Mouse (Mus musculus) c-Kit-positive CD71-positive TER-119-positive erythroid progenitor cells, embryonic 14.5 days (primary cell): ENCODE data around the gene Slc25a53.
"Not testable (repeated sequence)": the region's sequence is repeated elsewhere in the genome, so short reads cannot be mapped to it uniquely, and the experiment has no call there.

Experiments
- DNase-seq: peaks from one replicate; pipeline ENCODE4 v3.0.0-alpha.2; 2013; ENCODE audit warnings: low spot score

Gene Slc25a53

DNA sequence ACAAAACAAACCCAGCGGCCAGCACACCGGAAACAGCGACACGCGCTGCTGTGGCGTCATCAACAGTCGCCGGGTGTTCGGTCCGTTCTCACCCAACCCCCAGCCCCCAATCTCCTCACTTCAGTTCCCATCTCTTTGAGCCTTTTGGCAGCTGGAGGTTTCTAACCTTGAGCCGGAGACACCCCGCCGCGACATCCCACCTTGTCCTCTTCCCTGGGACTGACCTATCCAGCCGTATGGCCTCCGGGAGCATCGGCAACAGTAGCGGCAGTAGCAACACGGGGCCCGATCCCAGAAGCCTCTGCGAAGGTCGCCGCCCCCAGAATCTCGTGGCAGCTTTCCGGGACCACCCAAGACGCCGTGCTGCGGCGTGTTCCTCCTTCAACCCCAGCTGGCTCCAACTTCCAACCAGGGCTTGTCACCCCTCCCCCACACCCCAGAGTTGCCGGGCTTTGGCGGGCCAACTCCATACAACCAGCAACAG, at the start of gene Slc25a53:
TSS of gene Slc25a53 (minus strand) at position 303 of the 484 bp plus-strand sequence.
- DNase-seq: peak; percentile 68

DNA sequence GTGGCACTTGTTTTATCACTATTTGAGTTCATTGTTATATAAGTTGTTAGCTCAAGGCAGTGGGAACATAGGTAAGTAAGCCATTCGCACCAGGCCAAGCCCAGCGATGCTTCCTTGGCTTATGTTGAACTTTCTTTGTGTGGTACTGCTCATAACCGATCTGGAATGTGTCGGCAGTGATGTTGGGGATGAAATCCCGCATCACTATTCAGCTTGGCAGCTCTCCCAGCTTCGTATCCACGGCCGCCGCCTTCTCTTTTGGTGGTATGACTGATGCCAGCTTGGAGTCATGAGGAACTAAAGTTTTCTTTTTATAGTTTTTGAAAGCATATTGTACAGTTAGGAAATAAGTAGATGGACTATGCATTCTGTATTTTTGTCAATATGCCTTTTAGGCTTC, 25.1 kb upstream of the Slc25a53 start:
- DNase-seq: no peak

DNA sequence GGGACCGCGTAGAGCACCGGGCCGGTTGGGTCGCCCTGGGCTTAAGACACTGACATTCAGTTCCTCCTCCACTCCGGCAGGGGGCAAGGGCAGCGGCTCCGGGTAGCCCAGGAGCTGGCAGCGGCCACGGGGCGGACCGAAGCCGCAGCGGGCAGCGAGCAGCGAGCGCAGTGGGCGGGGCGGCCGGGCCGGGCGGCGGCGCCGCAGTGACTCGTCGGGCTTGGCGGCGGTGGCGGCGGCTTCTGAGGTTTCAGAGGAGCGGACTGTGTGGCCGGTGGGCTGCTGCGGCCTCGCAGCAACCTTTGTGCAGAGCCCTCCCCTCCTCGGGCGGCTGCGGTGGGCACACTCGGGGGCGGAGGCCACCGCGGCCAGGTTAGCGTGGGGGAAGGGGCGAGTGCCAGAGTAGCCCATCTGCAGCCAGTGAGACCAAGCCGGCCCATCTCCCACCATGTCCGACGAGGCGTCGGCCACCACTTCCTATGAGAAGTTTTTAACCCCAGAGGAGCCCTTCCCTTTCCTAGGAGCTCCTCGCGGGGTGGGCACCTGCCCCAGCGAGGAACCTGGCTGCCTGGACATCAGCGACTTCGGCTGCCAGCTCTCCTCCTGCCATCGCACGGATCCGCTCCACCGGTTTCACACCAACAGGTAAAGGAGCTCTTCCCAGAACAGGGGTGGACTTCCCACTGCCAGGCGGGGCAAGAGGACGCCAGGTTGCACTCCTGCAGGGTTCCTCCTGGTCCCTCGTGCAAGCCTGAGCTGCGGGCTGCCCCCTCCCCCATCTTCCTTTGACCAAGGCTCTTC, 11.5 kb upstream of the Slc25a53 start, which contains the start of gene Fam199x:
TSS of gene Fam199x (plus strand) at position 170 of the 801 bp plus-strand sequence.
- peak; percentile 50 for DNase-seq

DNA sequence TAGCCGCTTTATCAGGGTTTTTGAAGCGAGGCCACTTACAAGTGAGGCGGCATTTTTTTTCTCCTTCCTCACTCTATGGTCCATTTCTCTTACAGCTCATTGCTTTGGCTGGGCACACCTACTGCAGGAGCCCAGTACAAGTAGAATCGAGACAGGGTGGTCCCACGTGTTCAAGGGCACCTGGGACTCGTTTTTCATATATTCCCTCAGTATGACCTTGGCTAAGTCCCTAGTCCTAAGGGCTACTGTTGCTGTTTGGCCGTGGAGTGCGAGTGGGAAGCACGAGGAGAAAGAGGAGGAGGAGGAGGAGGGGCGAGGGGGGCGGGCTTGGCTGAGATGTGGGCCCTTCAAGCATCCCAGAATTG, 10.9 kb upstream of the Slc25a53 start:
- DNase-seq: no peak

DNA sequence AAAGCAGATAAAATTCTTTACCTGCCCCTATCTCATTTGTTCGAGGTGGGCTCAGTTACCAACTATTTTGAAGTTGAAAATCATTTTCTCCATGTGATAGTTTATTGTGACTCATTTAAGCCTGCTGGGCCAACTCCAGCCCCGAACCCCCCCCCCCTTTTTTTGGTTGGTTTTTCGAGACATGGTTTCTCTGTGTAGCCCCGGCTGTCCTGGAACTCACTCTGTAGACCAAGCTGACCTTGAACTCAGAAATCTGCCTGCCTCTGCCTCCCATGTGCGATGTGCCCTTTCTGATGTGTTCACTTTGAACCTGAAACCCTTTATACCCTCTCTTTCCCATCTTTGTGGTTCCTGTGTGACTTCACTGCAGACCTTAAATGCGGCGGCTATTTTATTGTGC, 400 bp upstream of the Slc25a53 start:
- no peak for DNase-seq

DNA sequence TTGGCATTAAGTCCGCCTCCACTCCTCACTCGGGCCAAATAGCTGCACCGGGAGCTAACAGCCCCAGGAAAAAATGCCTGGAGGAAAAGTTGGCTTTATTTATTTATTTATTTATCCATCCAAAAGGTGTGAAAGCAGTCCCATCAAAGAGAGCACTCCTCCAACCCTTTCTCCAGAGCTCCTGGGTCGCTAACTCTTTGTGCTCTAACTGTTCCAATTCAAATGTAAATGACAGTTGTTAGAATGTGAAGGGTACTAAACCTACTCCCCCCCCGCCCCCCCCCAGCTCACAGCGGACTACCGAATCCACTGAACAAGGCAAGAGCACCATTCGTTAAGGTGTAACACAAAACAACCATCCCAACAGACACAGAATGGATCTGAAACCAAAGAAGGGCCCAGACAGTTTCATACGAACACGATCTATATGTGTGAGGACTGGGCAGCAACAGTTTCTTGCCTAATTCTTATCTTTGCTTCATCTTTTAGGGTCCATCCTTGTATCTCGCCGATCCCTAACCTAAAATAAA, 567 bp downstream of the Slc25a53 start:
- DNase-seq: no peak

DNA sequence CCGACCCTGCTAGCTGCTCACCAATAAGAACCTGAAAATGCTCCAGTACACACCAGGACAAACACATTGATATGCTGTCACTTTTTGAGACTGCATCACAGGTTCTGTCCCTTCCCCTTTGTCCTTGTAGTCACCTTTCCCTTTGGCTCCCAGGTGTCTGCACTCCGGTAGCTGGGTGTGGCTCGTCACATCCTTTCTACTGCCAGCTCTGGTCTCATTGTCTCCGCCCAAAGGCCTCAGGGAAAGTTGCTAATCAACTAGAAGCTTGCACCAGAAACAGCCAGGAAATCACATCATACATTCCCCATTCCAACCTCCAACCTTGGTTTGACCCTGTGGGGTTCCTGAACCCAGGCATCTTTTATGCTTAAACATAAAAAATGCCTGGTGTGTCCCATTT, 3.8 kb downstream of the Slc25a53 start:
- DNase-seq: no peak

DNA sequence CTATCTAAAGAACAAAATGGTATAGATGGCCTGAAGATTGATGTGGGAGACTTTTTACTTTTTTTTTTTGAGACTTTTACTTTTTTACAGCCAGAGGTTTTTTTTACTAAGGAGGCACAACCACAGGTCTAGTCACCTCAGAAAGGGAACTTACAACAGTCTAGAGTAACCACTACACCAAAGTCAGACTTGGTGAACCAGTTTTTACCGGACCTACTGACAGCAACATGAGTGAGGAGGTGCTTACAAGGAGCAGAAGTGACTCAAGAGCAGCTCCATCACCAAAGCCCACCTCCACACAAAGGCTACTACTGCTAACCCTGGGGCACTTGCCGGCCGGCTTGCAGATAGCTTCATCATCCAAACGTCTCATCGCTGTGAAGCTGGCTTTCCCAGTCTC, 6.4 kb downstream of the Slc25a53 start:
- DNase-seq: no peak

DNA sequence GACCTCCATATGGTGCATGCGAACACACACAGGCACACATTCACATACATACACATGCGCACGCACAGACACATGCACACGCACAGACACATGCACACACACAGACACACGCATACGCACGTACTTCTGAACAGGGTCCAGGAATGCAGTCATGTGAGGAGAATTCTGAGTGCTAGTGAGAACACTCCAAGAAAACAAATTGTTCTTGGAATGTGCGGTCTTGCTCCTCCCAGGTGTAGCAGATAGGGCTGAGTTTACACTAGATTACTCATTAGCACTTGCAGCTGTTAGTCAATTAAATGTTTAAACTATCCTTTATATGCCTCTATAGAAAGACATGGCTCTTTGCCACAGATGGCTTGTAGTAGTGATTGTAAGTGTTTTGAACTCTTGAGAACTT, 7.2 kb downstream of the Slc25a53 start:
- DNase-seq: no peak

DNA sequence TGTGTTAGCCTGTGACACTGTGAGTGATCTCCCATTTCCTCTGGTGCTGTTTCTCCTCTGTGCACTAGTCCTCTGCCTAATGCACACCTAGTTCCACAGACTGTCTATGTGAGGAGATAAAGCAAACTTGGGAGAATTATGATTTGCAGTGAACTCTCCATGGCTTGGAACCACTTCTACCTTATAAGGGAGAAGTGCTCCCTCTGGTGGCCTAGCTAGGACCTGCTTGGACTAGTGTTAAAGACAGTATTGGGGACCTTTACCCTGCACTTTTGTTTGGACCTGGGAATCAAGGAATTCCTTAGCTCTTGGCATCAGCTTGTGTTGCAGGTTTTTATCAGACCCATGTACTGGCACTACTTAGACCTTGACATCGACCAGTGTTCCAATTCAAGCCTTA, 18.8 kb downstream of the Slc25a53 start:
- DNase-seq: peak; percentile 52

DNA sequence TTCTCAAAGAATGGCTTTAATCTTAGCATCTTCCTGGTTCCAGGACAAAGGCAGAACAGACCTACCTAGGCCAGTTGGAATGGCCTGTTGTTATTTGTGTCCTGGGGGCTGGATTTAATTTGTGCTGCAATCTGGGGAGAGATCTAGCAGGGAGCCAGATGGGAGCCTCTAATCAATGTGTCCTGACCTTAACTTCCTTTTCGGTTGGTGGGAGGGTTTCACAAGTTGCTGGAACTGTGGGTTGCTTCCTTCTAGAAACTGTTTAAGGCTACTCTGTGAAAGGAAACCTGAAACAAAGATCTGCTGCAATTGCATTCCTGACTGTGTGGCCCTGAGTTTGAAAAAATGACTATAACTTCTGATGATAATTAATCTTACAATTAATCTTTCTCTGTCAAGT, 20.4 kb downstream of the Slc25a53 start:
- DNase-seq: no peak

DNA sequence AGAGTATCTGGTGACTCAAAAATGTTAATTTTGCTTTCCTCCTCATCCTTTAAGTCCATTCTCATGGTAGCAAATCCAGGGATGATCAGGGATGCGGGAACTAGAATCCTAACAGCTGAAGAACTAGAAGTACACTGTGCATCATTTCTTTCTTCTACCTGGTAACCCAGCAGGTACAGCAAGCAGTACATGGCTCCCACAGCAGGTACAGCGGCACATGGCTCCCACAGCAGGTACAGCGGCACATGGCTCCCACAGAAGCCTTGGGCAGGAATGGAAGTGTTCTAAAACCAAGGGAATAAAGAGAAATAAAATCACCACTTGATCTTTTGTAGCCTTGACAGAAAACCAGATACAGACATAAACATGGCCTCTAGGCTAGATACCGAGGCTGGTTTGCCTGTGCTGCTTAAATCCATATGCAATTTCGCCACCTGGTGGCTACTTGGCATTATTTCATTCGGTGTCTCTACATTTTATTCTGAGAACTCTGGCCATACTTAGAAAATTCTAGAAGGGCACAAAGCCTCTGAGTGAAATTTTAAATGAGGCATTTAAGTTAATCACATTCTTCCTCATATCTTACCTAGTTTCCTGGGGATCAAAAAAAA, 22.9 kb downstream of the Slc25a53 start:
- DNase-seq: peak; percentile 32

DNA sequence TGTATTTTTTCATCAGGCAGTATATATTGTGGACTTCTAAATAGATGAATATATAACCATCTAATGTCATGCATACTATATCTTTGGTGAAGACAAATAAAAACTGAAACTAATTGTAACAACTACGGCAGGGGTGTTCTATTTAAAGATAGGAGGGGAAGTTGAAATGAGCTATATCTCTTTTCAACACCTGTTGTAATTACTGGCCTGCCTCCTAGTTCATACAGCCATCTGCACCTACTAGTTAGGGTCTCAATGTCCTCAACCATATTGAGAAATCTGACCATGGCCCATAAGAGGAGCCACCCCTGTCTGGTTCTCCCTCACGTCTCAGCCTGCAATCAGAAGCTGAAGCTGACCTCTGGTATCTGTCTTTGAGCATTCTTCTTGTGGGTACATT, 41.8 kb downstream of the Slc25a53 start:
- DNase-seq: no peak

DNA sequence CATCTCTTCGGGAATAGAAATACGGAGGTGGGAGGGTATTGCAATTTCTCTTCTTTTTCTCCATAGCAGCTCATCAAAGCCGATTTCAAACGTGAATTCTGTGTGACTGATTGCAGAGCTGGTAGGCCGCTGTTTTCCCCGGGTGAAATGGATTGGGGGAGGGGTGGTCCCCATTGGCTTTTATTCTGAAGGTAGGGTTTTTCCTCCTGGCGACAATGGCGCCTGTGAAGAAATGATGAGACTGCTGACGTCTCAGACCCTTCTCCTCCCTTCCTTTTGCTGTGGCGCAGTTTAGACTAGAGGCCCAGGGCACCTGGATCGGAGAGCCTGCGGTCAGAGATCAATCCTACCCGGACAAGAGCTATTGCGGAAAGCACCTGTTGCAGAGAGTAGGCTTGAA, 44.5 kb downstream of the Slc25a53 start:
- DNase-seq: no peak

DNA sequence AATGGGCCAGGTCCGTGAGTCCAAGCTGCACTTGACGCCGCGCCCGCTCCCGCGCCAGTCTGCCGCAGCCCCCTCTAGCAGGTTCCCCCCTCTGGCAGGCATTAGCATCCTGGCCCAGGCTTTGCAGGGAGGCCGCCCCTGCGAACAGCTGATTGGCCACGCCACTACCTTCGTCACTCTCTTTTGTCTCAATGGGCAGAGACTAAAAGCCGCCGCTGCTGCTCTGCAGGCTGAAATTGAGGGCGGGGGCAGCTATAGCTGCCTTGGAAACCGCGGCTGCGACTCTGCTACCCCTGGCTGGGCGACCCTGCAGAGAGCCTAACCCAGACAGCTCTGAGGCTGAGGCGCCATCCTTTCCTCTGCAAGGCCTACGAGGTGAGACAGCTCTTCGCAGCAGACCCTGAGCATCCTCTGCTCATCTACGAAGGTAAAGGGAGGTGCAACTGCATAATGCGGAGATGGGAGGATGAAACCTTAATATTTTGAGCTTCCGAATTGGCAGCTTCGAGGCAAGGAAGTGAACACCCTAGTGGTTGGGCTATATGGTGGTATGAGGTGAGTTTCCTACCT, 45.0 kb downstream of the Slc25a53 start, which contains the start of gene Zcchc18:
TSS of gene Zcchc18 (plus strand) at position 178 of the 570 bp plus-strand sequence.
- no peak for DNase-seq

DNA sequence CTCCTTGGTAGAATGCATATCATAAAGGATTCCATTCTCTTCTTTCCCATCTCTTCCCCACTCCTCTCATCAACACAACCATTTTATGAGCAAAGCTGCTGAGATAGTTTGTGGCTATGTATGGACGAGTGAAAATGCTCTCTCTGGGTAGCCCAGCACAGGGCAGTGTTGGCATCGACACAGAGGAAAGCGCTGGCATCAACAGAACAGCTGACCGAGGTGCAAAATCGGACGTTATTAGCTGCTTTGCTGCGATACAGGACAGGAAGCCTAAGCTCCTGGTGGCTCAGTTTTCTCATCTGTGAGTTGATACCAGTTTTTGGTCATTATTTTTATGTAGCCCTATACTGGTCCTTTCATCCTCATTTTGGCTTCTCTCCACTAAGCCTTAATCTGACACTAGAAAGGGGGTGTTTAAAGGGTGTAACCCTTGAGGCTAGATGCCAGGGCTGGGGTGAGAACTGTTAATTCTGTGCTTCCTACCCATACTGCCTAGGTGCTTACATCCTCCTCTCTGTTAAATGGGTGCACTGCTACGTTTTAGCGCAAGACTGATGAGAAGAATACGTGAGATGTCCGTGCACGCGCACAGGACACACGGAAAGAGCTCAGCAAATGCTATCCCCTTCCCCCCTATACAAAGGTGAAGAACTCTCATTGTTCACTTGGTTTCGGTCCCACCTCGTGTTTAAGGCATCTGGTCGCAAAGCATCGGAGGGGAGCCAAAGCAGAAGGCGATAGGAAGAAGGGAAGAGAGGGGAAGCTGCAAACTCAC, 45.7 kb downstream of the Slc25a53 start:
- no peak for DNase-seq

DNA sequence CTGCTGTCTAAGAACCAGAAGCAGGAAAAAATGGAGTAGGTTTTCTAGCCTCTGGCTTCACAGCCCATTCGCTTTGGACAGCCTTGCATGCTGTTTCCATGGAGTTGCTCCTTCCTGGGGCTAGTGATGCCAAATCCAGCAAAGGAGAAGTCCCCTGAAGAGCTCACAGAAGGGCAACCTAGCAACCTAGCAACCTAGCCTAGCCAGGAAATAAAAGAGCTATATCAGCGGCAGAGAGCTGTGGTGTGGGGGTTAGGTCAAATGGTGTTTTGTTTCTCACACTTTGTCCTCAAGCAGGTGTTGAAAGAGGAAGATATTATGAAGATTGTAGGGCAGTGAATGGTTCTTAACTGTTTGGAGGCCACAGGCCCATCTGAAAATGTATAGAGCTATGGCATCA, 46.8 kb downstream of the Slc25a53 start:
- no peak for DNase-seq

DNA sequence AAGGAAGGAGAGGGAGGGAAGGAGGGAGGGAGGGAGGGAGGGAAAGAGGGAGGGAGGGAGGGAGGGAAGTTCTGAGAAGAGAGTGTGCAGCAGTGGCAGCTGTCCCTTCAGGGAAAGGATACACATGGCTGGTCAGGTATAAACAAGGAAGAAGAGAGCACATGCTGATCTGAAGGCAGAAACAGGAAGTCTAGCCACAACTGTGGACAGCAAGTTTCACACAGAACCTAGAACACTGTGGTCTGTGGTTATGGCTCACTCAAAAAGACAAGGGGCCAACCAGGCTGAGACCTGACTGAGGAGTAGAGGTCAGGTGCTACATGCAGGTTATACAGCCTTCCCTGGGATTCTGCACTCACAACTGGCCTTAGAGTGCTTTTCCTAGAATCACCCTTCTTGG, 52.1 kb downstream of the Slc25a53 start:
- DNase-seq: no peak

DNA sequence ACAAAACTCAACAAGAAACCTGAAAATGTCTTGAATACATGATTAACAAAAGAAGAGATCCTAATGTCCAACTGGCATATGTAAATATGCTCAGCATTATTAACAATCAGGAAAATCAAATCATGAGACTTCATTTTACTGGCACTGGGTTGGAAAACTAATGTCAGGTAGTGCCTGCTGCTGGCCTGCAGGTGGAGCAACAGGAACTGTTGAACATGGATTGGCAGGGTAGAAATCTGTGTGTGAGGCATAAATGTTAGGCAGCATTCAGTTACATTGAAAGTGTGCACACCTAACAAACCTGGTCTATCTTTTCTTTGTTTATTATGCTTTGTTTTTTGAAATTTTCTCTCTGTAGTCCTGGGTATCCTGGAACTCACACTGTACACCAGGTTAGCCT, 59.5 kb downstream of the Slc25a53 start:
- DNase-seq: no peak

DNA sequence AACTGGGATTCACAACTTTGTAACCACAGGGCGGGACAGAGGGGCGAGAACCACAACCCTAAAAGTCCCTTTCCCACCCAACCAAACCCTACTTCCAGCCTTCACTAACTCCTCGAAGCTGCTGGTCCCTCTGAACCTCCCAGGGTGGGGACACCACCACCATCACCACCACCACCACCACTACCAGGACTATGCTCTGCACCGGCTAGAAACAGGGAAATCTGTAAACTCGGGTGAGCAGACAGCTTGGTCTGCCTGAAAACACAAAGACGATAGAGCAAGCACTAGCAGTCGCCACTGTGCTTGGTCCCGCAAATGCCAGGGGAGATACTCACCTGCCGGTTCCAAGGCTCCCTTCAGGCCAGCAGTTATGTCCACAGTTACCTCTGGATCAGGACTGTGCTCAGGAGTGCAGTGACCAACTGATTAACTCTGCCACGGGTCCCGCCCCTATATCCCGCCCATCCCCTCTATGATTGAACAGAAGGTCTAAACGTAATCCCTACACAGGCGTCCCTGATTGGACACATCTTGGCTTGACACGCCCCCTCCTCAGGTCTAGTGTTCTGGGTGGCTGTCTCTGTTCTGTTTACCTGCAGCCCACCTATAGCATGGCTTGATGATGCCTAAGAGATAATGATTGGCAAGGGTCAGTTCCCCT, 61.5 kb downstream of the Slc25a53 start, which contains the start of the genes Tmsb15l and Tmsb15b1:
TSS of gene Tmsb15l (minus strand) at position 446 of the 661 bp plus-strand sequence.
TSS of gene Tmsb15b1 (minus strand) at position 451 of the 661 bp plus-strand sequence.
- peak; percentile 20 for DNase-seq

DNA sequence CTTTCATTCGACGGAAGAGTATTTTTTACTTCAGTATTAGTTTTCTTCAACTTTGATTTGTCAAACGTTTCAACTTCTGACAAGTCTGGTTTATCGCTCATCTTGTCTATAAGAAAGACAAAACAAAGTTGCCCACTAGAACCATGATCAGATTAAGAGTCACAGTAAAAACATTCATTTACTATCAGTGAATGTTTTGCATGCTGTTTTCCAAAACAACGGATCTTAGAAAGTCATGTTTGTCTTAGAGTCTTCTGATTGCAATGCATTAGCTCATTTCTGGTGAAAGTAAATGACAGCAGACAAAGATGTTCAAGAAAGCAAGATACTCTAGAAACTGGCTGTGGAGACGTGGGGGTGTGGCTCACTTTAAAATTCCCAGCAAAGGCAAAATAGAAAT, 62.7 kb downstream of the Slc25a53 start, which contains the start of gene Tmsb15b2:
TSS of gene Tmsb15b2 (minus strand) at position 101 of the 400 bp plus-strand sequence.
- DNase-seq: not testable (repeated sequence)
